ENCODE assay signal across 22 mouse cellular contexts in the genomic region with DNA sequence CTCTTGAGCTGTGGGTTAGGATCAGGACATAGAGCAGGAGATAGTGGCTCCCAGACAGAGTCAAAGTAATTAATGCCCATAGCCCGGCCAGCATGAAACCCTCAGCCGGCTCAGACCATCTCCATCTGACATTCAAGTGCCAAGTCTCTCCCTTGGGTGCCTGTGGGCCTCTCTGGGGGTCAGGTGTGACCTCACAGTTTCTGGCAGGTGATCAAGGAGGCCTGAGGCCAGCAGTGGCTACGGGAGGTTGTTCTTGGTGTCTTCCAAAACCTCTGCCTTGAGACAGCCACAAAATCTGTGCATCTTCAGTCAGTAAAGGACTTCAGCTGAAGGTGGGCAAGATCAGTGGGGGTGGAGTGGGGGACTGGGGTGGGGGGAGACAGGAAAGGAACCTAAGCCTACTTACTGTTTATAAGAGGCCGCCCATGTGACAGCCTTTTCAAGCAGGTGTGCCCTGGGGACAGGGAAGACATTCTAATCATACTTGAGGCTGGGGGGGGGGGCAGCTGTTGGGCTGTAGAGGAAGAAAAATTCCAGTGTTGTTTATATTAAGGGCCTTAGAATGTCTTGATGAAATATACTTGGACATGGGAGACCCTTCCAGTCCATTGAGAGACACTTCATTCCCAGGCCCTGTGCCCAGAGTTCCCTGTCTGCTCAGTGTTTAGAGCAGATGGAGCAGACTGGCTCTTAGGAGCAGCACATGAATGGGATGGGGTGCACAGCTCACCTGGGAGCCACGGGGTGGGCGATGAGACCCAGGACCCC. TPM values are rescaled to one million over a fixed set of nuclear protein-coding genes. Genes with fewer than 3 reads are reported as not detected.
DNase-seq lines count a peak whose midpoint lies in the region; ATAC-seq lines count a peak whose summit lies in the region.
"Had no signal": no experiment of that assay in that cellular context is flagged by ENCODE, and none has a peak within 500 bp of the region (broad histone marks: within the 10 kb centered on the region; RNA-seq: fewer than 3 reads in every experiment).

No protein-coding gene starts in this region.

- no peak overlapping the region for H3K4me2 ChIP-seq in heart, embryonic 15.5 days
- H3K4me2 ChIP-seq in lung, embryonic 16.5 days (ENCODE audit: low read depth, low read length) = no peak overlapping the region
- H3K4me2 ChIP-seq: hindbrain, embryonic 13.5 days; liver, embryonic 11.5 days; midbrain, embryonic 11.5 days; neural tube, embryonic 15.5 days had no signal

- H3K9me3 ChIP-seq in heart, embryonic 15.5 days (replicated peaks) = no peaks in the 10 kb centered on the region
- no peaks in the 10 kb centered on the region for H3K9me3 ChIP-seq in embryonic facial prominence, embryonic 10.5 days
- no peaks in the 10 kb centered on the region for H3K9me3 ChIP-seq in lung, embryonic 16.5 days (ENCODE audit: control insufficient read depth, low read length)
- H3K9me3 ChIP-seq: hindbrain, embryonic 13.5 days; neural tube, embryonic 15.5 days had no signal

- H3K9ac ChIP-seq in heart, embryonic 15.5 days = no peak overlapping the region
- no peak overlapping the region for H3K9ac ChIP-seq in lung, embryonic 16.5 days (ENCODE audit: low read length)
- H3K9ac ChIP-seq: forebrain, postnatal 0 days; hindbrain, embryonic 13.5 days; neural tube, embryonic 15.5 days had no signal

- H3K4me1 ChIP-seq in heart, embryonic 15.5 days (replicated peaks) = peaks cover 78% of the 10 kb centered on the region
- peaks cover 55% of the 10 kb centered on the region for H3K4me1 ChIP-seq in embryonic facial prominence, embryonic 10.5 days
- H3K4me1 ChIP-seq in lung, embryonic 16.5 days (replicated peaks; ENCODE audit: control insufficient read depth, insufficient read depth, low read length) = peaks cover 56% of the 10 kb centered on the region

- no peaks in the 10 kb centered on the region for H3K36me3 ChIP-seq in heart, embryonic 15.5 days
- peaks cover 29% of the 10 kb centered on the region for H3K36me3 ChIP-seq in embryonic facial prominence, embryonic 10.5 days (replicated peaks)
- H3K36me3 ChIP-seq in lung, embryonic 16.5 days (ENCODE audit: control insufficient read depth, insufficient read depth, low read length) = no peaks in the 10 kb centered on the region
- H3K36me3 ChIP-seq: hindbrain, embryonic 13.5 days; neural tube, embryonic 15.5 days had no signal

- DNase-seq in adrenal gland, postnatal 14 days = peak; percentile 35
- no peak for DNase-seq in adrenal gland, postnatal 36 days
- DNase-seq in heart, adult 18-20 months = no peak
- DNase-seq in embryonic facial prominence, embryonic 10.5 days (ENCODE audit: low spot score) = no peak
- DNase-seq in kidney, postnatal 25 days = no peak
- DNase-seq: cerebellum, adult 11-12 months; cerebellum, postnatal 10 days; forebrain, postnatal 0 days; heart, postnatal 36 days; kidney, adult 8-10 months; kidney, postnatal 10 days; right cerebral cortex, adult 18-20 months; right cerebral cortex, postnatal 4 days; thymus, postnatal 36 days had no signal

- no peaks in the 10 kb centered on the region for H3K27me3 ChIP-seq in heart, embryonic 15.5 days
- H3K27me3 ChIP-seq in embryonic facial prominence, embryonic 10.5 days (replicated peaks; ENCODE audit: low read depth, poor library complexity, severe bottlenecking) = no peaks in the 10 kb centered on the region
- no peaks in the 10 kb centered on the region for H3K27me3 ChIP-seq in lung, embryonic 16.5 days (ENCODE audit: control insufficient read depth, insufficient read depth, low read depth, low read length)
- H3K27me3 ChIP-seq: hindbrain, embryonic 13.5 days; neural tube, embryonic 15.5 days had no signal

- H3K4me3 ChIP-seq in heart, embryonic 15.5 days = no peak overlapping the region
- no peak overlapping the region for H3K4me3 ChIP-seq in embryonic facial prominence, embryonic 10.5 days
- no peak overlapping the region for H3K4me3 ChIP-seq in lung, embryonic 16.5 days (ENCODE audit: low read length)
- H3K4me3 ChIP-seq: hindbrain, embryonic 13.5 days; neural tube, embryonic 15.5 days had no signal

- H3K27ac ChIP-seq in heart, embryonic 15.5 days = peak overlapping the region; percentile 36
- peak overlapping the region; percentile 3; the same call in 1 of the 2 replicates for H3K27ac ChIP-seq in embryonic facial prominence, embryonic 10.5 days (replicated peaks)
- H3K27ac ChIP-seq in lung, embryonic 16.5 days (ENCODE audit: low read length) = peak overlapping the region; percentile 80
- H3K27ac ChIP-seq: hindbrain, embryonic 13.5 days; macrophage; neural tube, embryonic 15.5 days had no signal

- ATAC-seq in heart, embryonic 15.5 days (replicated peaks; ENCODE audit: insufficient number of reproducible peaks, insufficient read depth, low FRiP score, low read depth) = no peak
- peak; percentile 73 for ATAC-seq in lung, embryonic 16.5 days (ENCODE audit: low read depth)
- ATAC-seq in megakaryocyte, adult 5-6 weeks (ENCODE audit: poor library complexity, severe bottlenecking) = no peak
- ATAC-seq: forebrain, postnatal 0 days had no signal

- 61% methylated on average over 6 of the region's 6 CpGs for WGBS in heart, embryonic 15.5 days
- WGBS in embryonic facial prominence, embryonic 10.5 days = 85% methylated on average over 6 of the region's 6 CpGs
- WGBS in lung, embryonic 16.5 days = 36% methylated on average over 6 of the region's 6 CpGs

RNA-seq across cellular contexts. Expression of a gene that starts 40.7 kb away (rescaled TPM):
- total RNA-seq in adrenal gland, postnatal 14 days (2021) = 15.0 and 19.1 TPM in 2 replicates
- 10 to 100 TPM; 14.1 to 17.8 TPM for total RNA-seq in adrenal gland, postnatal 36 days (2021)
- polyA plus RNA-seq in heart, embryonic 15.5 days (2015; fragmentation: Nextera tagmentation; extraction: Ambion mirVana) = 21.2 and 21.7 TPM in 2 replicates
- total RNA-seq in heart, adult 18-20 months (2021) = 10 to 100 TPM; 11.2 TPM
- polyA plus RNA-seq in embryonic facial prominence, embryonic 10.5 days (2016; fragmentation: Nextera tagmentation; extraction: Ambion mirVana) = 25.1 and 26.5 TPM in 2 replicates
- 26.4 and 27.8 TPM in 2 replicates for polyA plus RNA-seq in lung, embryonic 16.5 days (2015; fragmentation: Nextera tagmentation; extraction: Ambion mirVana)
- 1.9 and 3.6 TPM in 2 replicates for total RNA-seq in megakaryocyte, adult 5-6 weeks (2015)
- 0.94 and 1.3 TPM in 2 replicates for total RNA-seq in megakaryocyte, adult 5-6 weeks (2017)

Comparison
In these comparisons a context has a peak if more than half of its experiments do, and no peak if none do; other contexts are left out.
1. H3K27ac ChIP-seq: peak in every context shown above with its lines; median percentile 80 in lung, embryonic 16.5 days; 36 in heart, embryonic 15.5 days; 3 in embryonic facial prominence, embryonic 10.5 days.